Mouse (Mus musculus) layer of hippocampus, postnatal 14 days (tissue): Measurements from ENCODE around the gene Crat. TPM values are rescaled to one million over a fixed set of nuclear protein-coding genes. Genes with fewer than 3 reads are reported as not detected.

Source experiments
- DNase-seq, 2 experiments: peaks; one replicate each; pipeline ENCODE4 v3.0.0; 2021 to 2022; ENCODE audit warnings: low spot score in 2 of 2, mixed read lengths in 1 of 2
- total RNA-seq, 2 experiments: library from RNA; stranded (reverse); gene quantifications; 2 replicates each; pipeline ENCODE4 v1.2.3; 2021

The Crat gene
- total RNA-seq, 2 experiments from 2014 or later, result 41.0 to 41.1 TPM

DNA sequence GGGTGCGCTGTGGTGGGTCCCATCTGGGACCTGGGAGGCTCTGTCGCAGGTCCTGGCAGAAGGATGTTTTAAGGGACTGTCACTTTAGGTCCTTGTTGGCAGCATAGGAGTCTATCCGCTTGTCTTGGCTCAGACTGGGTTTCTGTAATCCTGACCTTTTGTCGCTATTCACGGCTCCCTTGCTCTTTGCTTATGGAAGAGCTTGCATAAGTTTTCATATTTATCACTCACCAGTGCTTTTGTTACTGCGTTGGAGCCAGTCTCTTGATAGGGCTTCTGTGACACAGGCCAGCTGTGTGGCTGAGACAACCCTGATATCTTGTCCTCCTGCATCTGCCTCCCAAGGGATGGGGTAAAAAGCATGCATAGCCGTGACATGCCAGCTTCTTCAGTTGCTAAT, 36.3 kb downstream of the Crat start:
- no peak for DNase-seq

DNA sequence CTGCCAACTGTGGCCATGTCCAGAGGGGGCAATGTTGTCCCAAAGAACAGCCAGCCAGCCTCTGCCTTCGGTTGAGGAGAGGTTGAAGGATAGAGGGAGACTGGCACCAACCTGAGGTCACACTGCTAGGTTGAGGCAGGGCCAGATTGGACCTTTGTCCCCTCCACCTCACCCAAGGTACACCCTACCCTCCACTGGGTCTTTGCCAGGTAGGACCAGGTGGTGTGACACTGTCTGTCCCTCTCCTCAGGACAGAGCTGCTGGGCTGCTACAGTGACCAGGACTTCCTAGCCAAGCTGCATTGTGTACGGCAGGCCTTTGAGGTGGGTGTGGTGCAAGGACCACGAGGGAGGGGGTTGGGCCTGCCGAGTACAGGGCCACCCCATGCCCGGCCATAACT, 37.9 kb downstream of the Crat start:
- no peak for DNase-seq

DNA sequence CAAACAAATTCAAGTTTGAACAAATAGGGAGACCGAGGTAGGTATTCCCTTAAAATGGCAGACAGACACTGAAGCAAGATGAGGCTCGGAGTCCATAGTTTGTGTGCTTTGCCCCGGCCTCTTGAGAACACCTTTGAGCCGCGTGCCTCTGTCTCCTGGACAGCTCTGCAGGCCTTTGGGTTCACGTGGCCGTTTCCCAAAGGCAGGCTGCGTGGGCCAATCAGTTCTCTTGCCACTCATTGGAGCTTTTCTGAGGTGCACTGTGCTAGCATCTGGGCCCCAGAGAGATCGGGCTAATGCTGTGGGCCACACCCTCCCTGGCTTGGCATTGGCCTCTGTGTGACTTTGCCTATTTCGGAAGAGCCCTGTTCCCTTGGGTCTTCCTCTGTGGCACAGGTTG, 39.7 kb downstream of the Crat start:
- DNase-seq, result no peak

DNA sequence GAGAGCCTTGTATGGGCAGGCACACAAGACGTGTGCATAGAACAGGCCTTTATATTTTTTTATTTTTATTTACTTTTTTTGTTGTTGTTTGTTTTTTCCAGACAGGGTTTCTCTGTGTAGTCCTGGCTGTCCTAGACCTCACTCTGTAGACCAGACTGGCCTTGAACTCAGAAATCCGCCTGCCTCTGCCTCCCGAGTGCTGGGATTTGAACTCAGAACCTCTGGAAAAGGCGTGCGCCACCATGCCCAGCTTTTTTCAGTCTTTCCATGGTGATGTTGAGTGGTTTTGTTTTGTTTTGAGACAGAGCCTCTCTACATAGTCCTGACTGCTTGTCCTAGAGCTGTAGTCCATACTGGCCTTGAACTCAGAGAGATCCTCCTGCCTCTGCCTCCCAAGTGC, 42.9 kb downstream of the Crat start:
- DNase-seq, result no peak

DNA sequence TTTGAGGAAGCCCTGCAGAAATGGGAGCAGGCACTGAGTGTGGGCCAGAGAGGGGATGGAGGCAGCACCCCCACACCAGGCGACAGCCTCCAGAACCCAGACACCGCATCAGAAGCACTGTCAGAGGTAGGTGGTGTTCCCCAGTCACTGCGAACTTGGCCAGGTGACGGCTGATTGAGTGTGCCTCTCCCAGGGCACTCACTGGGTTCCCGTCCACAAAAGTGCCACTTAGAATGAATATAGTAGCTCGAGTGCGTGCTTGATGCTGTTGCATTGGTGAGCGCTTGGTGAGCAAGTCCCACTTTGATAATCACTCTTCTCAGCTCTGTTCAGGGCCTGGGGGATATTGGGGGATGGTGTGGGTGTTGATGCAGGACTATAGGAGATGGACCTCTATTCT, 44.1 kb downstream of the Crat start:
- no peak for DNase-seq

DNA sequence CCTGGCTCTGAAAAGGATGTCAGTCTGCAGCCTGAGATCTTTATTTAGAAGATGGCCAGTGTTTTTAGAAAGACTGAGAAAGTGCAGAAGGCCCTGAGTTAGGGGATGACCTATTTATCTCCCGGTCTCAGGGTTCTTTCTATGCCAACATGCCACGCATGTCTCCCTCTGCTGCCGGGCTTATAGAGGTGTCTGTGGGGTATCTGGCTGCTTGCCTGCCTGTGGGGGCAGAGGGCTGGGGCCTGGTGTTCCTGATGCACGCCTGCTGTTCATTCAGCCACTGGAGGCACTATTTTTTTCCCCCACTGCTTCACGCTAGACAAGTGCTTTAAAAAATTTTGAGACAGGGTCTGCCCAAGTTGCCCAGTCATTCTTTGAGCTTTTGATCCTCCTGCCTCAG, 49.4 kb downstream of the Crat start:
- no peak for DNase-seq

DNA sequence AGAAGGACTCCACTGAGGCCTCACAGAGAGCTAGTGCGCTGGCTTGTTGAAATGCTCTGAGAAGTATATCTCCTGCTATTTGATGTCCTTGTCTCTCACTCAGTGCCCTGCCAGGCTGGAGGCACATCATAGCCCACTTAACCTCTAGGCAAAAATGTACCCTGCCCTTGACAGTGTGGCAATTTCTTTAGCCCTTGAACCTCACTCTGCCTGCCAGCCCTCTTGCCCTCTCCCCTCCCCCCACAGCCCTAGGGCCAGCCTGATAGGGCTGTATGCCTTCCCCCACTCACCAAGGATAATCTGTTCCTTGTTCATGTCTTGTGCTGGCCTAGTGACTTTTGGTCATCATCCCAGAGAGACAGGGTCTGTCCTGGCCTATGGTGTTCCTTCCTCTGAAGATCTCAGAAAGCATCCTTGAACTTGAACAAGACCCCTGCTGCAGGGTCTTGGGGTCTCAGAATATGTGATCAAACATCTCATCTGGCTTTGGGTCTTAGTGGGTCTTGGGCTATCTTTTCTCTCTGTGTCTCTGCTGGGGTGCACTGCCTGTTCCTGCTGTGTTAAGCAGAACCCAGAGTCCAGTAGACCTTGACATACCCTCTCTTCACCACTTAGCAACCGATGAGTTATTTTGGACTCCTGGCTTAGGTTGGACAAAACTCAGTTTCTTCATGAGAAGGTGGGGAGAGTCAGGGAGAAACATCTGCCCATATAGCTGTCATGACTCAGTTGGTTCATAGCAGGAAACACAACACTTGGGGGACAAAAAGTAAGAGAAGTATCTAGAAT, 50.1 kb downstream of the Crat start:
- DNase-seq, result no peak

DNA sequence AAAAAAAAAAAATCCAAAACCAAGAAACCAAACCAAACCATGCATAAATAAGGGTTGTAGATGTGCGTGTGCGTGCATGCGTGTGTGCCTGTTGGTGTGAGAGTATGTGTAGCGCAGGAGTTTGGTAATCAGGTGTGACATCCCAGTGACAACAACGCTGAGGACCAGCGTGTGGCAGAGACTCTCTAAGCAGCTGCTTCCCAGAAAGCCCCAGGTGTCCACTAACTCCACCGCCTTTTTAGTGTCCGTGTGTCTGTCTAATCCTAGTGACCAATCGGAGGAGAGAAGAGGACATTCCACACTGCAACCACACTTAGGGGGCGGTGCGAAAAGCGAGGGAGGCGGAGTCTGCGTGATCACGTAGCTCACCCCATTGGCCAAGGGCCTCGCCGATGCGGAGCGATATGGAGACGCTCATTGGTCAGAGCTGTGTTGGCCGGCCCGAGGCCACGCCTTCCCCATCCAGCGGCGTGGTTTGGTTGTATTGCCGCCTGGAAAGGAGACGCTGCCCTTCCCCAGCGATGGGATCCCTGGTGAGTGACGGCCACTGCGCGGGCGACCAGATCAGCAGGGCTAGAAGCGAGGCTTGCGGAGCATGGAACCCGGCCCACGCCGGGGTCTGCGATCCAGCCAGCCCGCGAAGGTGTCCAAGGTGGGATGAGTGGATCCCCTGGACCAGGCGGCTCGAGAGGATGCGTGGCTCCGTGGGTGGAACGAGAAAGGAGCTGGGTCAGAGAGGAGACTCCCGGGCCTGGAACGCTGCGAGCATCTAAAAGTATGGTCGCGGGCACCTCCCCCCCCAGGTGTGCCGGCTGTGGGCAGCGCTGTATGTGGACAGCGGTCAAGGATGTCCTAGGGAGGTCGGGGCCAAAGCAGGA, 51.6 kb downstream of the Crat start, which contains the start of gene Miga2:
Miga2 (plus strand) TSS at position 461 of the 878 bp plus-strand sequence.
- peak; percentile 96 to 99 for DNase-seq

DNA sequence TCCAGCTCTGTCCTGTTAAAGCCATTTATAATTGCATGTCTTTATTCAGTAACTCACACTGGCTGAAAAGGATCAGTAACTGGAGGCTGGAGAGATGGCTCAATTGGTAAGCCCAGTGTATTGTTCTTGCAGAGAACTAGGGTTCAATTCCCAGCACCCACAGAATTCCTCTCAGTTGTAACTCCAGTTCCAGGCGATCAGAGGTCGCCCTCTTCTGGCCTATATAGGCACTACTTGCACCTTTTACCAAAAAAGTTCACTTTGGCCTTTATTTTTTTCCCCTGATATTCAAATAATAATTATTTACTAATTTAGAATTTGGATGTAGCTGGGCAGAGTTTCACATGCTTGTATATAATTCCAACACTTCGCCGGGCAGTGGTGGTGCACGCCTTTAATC, 52.7 kb downstream of the Crat start:
- no peak for DNase-seq

DNA sequence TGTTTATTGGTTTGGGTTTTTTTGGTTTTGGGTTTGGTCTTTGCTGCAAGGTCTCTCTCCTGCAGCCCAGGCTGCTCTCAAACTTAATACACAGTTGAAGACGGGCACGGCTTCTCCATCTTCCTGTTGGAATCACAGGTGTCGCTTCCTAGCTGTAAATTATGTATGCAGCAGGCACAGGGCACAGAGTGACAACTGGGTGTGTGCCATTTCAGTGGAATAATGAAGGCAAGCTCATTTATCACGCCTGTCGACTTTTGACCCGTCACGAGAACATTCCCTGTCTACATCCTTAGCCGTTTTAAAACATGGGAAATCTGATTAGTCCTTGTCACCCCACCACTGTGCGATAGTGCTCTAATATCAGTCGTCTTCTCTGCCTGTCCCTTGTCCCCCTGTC, 55.0 kb downstream of the Crat start:
- no peak for DNase-seq

DNA sequence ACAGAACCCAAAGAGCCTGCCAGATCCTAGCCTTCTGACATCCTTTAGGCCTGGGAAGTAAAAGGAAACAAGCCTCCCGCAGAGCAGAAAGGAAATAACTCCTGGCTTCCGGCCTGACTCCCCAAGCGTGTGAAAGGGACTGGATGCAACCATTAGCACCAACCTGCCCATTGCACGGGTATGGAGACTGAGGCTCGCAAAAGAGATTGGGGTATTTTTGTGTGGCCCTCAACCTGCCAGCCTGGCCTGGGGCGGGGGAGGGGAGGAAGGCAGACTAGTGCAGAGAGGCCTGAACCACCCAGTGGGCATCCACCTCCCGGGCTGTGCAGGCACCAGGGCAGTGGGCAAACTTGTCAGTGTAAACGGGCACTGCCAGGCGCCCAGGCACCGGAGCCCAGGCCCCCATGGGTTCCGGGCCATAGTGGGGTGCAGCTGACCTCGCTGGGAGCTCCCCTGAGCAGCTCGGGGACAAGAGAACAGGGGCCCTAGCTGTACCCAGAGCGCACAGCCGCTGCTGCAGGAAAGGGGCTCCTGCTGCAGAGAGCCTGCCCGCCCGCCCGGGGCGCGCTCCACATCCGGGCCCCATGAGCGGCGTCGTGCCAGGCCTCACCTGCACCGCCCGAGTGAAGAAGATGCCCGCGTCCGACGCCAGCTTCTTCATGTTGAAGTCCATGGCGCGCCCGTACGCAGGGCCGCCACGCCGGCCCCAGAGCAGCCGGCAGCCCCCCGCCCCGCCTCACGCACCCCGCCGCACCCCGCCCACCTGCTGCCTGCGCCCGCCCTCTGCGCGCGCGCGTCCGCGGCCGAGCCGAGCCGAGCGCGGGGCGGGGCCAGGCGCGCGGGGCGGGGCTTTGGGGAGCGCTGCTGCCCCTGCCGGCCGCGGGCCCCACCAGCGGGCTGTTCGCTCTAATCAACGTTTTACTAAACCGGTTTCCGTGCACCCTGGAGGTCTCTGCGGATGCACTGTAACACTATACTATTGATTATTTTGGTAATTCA, 56.8 kb downstream of the Crat start, which contains the start of gene Sh3glb2:
Sh3glb2 (minus strand) TSS at position 805 of the 999 bp plus-strand sequence.
- peak; percentile 78 to 79 for DNase-seq

DNA sequence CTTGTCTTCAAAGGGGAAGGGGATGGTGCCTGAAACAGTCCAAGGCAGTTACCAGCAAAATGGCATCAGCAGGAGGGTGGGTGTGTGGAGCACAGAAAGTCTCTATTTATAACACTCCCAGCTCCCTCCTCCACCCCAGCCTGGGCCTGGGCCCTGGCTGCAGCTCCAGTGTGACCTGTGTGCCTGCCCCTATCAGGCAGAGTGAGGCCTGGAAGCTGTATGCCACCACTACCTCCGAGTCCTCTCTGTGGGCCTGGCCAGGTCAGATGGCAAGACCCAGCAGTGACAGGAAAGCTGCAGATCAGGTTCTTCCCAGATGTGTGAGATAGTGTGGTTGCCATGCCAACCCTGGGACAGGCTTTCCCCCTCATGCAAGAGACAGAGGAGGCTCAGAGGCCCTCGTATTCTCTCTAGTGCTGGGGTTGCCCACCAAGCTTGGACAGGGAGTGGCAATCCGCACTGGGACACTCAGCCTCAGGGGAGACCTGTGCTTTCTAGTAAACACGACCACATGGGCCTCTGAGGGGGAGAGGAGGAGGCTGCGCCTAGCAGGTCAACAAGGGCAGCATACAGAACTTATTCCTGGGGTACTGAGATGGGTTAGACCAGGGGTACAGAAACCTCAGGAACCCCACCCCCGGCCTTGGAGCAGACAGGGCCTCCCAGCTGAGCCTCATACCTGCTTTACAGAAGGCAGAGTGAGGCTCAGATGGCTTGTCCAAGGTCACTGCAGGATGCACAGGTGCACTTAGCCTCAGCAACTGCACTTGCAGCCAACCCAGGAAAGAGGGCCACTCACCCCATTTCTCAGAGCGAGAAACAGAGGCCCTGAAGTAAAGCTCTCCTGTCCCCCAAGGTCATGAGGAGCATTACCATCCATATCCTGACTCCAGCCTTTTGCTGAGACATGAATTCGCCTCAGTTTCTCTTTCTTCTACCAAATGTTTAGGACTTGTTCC, 57.8 kb downstream of the Crat start:
- DNase-seq, result no peak

DNA sequence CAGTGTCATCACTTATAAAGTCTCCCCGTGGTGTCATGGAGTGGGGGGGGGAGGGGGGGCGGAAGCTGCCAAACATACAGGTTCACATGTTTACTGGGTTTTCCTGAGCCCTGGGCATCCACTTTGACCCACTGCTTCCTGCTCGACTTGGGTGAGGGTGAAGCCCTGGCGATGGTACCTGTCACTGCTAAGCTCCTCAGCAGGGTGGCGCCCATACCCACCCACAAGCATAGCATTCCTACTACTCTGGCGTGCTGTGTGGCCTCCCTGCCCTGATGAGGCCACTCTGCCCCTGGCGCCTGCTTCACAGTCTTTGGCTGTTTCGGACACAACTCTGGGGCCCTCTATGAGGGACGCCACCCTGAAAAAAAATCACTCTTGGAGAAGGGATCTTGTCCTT, 58.7 kb downstream of the Crat start:
- DNase-seq, result no peak

DNA sequence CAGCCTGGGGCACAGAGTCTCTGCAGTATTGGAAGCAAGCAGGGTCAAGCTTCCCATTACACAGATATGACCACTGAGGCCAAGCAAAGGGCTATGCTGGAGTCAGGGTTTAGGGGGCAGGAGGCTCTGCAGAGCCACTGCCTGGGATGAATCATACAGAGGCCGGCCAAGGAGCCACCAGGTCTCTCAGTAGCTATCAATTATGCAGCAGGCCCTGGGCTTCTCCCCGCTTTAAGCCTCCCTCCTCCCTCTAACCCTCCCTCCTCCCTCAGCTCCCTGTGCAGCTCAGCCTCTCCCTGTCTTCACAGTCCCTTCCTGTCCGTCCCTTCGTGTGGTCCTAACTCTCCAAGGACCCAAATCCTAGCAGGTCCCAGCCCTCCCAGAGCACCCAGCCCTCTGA, 59.3 kb downstream of the Crat start:
- no peak for DNase-seq

DNA sequence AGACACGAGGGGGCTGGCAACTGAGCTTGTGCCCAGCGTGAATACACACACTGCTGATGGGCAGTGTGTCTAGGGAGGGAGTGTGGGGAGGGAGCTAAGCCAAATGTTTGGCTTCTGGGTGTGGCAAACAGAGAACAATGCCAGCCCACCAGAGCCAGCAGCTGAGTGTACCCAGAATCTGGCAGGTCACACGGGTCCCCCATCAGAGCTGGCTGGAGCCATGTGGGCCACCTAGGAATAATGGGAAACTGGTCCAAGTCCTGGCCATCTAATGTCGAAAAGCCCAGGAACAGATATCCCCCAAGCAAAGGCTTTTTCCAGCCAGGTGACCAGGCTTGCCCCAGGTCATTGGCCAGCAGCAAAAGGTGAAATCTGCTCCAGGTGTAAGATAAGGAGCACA, 59.8 kb downstream of the Crat start:
- DNase-seq, result no peak

DNA sequence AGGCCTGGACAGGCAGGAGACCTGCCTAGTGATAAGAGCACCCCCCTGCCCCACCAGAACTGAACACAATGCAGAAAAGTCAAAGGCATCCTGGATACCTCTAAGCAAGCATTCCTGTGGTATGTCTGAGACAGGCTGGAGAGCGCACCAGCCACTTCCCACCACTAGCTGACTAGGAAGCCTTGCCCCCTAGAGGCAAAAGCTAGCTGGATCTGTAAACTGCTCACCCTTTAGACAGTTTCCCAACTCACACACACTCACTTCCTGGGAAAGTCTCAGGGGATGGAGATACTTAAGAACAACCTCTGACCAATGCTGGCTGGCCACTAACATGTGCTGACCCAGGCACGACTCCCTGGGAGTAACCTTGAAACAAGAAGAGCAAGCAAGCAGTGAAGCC, 64.5 kb downstream of the Crat start:
- no peak for DNase-seq
